Mouse (Mus musculus) olfactory bulb, adult 2 months (tissue): ENCODE results near the gene Slc7a14.

Experiments used
- CTCF ChIP-seq: fragments of 200-500 bp; IDR thresholded peaks from 2 replicates; pipeline ENCODE4 v1.5.1; 2012; ENCODE audit warnings: low read depth, mild to moderate bottlenecking, low read length, moderate library complexity; ENCODE audit not compliant: insufficient read depth
- POLR2A ChIP-seq: fragments of 200-500 bp; IDR thresholded peaks from 2 replicates; pipeline ENCODE4 v1.6.1; 2012; ENCODE audit warnings: mild to moderate bottlenecking, low read depth, low read length, moderate library complexity; ENCODE audit not compliant: insufficient read depth

- no peak for TF ChIP-seq CTCF
- no peak for TF ChIP-seq POLR2A
Observed at GRCm38 (mm10) chr3:31309934-31310787, at the start of gene Slc7a14.
